Mouse (Mus musculus): ENCODE results near the gene Cnot1. TPM values are rescaled to one million over a fixed set of nuclear protein-coding genes. Genes with fewer than 3 reads are reported as not detected.

Cnot1 gene
- polyA plus RNA-seq, 1 experiment from 2014 or later: 128 TPM

DNA sequence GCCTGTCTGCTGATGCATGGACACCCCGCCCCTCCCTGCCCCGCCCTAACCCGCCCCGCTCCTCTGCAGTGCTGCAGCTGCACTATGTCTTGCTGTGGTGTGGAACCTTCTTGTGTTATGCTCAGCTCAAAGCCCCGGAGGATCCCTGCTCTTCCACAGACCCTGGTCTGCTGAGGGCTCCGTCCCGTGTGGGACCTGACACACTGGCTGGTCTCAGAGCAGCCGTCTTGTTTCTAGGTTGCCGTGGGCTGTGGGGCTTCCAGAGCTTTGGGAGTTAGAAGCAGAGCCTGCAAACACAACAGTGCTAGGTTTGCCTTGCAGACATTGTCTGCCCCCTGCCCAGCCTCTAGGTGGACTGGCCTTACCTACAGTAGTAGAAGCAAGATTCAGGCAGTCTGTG lies 94.9 kb downstream of the Cnot1 start:
- H3K9ac ChIP-seq (ENCODE audit: low read depth, low read length): no peak overlapping the region
- no peak overlapping the region for H3K27ac ChIP-seq (ENCODE audit: low read depth, low read length)
- H3K27me3 ChIP-seq (ENCODE audit: control insufficient read depth, insufficient read depth, low read length): no peaks in the 10 kb centered on the region
- H3K36me3 ChIP-seq (ENCODE audit: control insufficient read depth, insufficient read depth, low read length): peaks cover 5% of the 10 kb centered on the region
- no peaks in the 10 kb centered on the region for H3K9me3 ChIP-seq (ENCODE audit: control insufficient read depth, low read length)
- no peak for ATAC-seq (ENCODE audit: low FRiP score, low TSS enrichment)
- H3K4me2 ChIP-seq (replicated peaks; ENCODE audit: low read depth, low read length): no peak overlapping the region
- H3K4me1 ChIP-seq (ENCODE audit: control insufficient read depth, insufficient read depth, low read length): peaks cover 7% of the 10 kb centered on the region; the same call in 1 of the 2 replicates
- 85% methylated on average over 9 of the region's 9 CpGs for WGBS
- H3K4me3 ChIP-seq (ENCODE audit: low read length): no peak overlapping the region

DNA sequence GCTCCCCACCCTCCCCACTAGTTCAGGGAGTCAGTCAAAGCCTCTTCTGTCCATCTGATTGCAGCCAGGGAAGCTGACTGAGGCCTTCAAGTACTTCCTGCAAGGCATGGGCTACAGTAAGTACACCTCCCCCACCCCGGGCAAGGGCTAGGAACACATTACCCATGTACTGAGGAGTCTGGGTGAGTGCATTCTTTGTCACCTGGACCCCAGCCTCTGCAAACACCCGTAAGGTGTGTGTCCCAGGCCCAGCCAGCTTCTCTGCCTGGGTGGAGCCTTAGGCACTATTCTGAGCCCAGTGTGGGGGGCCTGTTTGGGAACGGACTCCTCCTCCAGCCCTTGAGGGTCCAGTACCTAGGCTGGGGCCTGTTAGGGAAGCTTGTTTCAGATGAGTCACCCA lies 96.2 kb downstream of the Cnot1 start:
- WGBS: 62% methylated on average over 3 of the region's 3 CpGs
- H3K27ac ChIP-seq (ENCODE audit: low read depth, low read length): no peak overlapping the region
- ATAC-seq (ENCODE audit: low FRiP score, low TSS enrichment): no peak

DNA sequence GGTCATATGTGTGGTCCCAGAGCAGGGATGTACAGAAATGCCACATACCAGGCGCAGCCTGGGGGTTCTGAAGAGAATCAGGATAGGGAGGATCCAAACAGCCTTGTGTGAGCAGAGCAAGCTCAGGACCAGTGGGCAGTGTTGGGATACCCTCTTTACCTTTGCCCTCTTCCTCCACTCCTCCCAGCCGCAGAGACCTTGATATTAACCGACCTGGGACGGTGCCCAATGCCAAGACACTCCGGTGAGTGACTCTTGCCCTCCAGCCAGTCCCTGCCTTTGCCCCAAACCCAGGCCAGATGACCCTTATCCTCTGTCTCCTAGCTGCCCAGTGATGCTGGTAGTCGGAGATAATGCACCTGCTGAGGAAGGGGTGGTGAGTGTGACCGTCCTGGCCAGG lies 97.7 kb downstream of the Cnot1 start:
- Histone ChIP-seq H3K4me1 (ENCODE audit: control insufficient read depth, insufficient read depth, low read length) (no peaks in the 10 kb centered on the region), H3K27ac (ENCODE audit: low read depth, low read length) (no peak overlapping the region), H3K9ac (ENCODE audit: low read depth, low read length) (no peak overlapping the region), H3K27me3 (ENCODE audit: control insufficient read depth, insufficient read depth, low read length) (no peaks in the 10 kb centered on the region), H3K4me2 (replicated peaks; ENCODE audit: low read depth, low read length) (no peak overlapping the region), H3K36me3 (ENCODE audit: control insufficient read depth, insufficient read depth, low read length) (no peaks in the 10 kb centered on the region), H3K4me3 (ENCODE audit: low read length) (no peak overlapping the region), H3K9me3 (ENCODE audit: control insufficient read depth, low read length) (no peaks in the 10 kb centered on the region)
- WGBS: 78% methylated on average over 7 of the region's 7 CpGs
- no peak for ATAC-seq (ENCODE audit: low FRiP score, low TSS enrichment)

More for the DNA sequence above, 96.2 kb downstream of the Cnot1 start:
- Histone ChIP-seq H3K27me3 (ENCODE audit: control insufficient read depth, insufficient read depth, low read length) (no peaks in the 10 kb centered on the region), H3K4me2 (replicated peaks; ENCODE audit: low read depth, low read length) (no peak overlapping the region), H3K4me1 (ENCODE audit: control insufficient read depth, insufficient read depth, low read length) (no peaks in the 10 kb centered on the region), H3K9me3 (ENCODE audit: control insufficient read depth, low read length) (no peaks in the 10 kb centered on the region), H3K9ac (ENCODE audit: low read depth, low read length) (no peak overlapping the region), H3K4me3 (ENCODE audit: low read length) (no peak overlapping the region), H3K36me3 (ENCODE audit: control insufficient read depth, insufficient read depth, low read length) (no peaks in the 10 kb centered on the region)

DNA sequence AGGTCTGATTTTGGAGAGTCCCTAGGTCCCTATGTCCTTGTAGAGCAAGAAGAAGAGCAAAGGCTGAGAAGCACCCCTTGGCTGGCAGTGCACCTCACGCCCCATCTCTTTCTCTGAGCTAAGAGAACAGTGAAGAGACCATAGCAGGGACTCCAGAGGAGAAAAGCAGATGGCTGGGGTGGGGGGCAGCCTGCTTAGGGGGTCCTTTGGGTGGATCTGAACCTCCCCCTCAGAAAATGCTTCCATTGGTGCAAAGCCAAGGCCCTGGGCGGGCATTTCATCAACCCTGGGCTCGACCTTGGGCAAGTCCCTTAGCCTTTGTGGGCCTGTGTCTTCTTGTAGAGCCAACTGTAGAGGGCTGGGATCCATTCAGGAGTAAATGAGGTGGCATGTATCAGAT lies 102.7 kb downstream of the Cnot1 start:
- Histone ChIP-seq H3K27me3 (ENCODE audit: control insufficient read depth, insufficient read depth, low read length) (no peaks in the 10 kb centered on the region), H3K9ac (ENCODE audit: low read depth, low read length) (no peak overlapping the region), H3K4me1 (ENCODE audit: control insufficient read depth, insufficient read depth, low read length) (peaks cover 8% of the 10 kb centered on the region; the same call in 1 of the 2 replicates), H3K4me2 (replicated peaks; ENCODE audit: low read depth, low read length) (no peak overlapping the region), H3K9me3 (ENCODE audit: control insufficient read depth, low read length) (no peaks in the 10 kb centered on the region), H3K4me3 (ENCODE audit: low read length) (no peak overlapping the region), H3K36me3 (ENCODE audit: control insufficient read depth, insufficient read depth, low read length) (no peaks in the 10 kb centered on the region), H3K27ac (ENCODE audit: low read depth, low read length) (no peak overlapping the region)
- ATAC-seq (ENCODE audit: low FRiP score, low TSS enrichment): no peak
- WGBS: 91% methylated on average over 3 of the region's 3 CpGs

DNA sequence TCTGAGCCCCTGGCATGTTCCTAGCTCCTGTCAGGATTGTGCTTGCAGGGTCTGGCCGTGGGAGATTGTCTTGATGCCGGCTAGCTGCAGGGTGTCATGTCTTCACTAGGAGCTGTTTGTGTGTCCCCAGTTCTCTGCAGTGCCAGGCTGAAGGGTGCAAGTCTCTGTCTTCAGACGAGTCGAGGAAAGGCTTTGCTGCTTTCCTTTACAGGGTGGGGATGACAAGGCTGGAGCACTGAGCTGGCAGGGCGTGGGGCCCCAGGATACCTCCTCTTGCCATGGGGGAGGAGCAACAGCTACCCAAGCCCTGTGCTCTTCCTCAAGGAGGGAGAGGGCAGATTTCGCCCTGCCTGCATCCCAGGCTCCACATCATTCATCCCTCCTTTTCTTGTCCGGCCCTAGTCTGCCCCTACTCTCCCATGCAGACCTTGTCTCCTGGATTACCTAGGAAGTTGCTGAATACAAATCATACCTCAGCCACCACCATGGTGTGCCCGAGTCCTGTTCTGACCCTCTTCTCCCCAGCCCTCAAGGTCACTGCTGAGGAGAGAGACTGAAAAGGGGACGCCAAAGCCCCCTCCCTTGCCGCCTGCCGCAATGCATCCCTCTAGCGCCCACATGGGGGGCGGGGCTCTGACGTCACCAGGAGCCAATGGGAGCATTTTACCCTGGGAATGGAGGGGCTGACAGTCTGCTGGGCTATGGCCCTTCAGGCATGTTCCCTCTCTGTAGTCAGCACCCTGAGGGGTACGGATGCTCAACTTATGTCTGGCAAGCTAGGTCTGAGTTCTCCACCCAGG lies 103.6 kb downstream of the Cnot1 start:
- WGBS: 3% methylated on average over 15 of the region's 15 CpGs
- no peak overlapping the region for H3K27ac ChIP-seq (ENCODE audit: low read depth, low read length)

DNA sequence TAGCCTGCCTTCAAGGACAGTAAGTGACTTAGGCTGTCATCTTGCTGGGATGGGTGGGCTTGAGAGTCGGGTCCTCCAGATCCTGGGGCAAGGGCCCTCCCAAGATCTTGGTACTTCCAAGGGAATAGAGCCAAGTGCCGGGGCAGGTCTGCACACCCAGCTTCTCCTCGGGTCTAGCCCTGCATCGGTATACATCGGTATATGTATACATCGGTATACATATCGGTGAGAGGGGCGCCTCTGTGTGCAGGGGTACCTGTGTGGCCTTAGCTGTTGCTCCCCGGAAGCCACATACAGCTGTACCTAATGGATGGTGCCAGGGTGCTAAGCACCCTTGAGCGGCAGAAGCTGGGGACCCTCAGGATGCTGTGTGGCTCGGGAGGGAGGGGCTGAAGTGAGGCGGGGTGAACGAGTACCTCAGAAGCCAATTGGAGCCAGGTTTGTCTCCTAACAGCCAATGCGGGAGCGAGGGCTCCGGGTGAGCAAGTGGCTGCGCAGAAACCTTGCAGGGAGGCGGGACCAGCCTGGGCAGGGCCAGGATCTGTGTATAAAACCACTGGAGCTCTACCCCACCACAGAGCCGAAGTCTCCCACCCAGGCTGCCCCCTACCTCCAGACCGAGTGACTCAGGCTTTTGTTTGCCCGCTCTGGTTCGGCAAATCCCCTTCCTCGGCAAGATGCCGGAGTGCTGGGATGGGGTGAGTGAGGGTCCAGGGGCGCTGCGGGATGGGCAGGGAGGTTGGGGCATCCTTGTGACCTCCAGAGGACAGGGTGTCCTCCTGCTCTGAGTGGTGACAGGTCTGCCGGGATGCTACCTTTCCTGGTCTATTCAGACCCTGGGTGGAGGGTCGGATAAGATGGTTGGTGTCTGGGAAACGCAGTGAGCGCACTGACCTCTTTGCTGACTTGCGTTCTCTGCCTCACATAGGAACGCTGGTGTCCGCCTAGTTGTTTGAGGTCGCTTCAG lies 104.5 kb downstream of the Cnot1 start:
- H3K27ac ChIP-seq (ENCODE audit: low read depth, low read length): no peak overlapping the region
- WGBS: 4% methylated on average over 34 of the region's 34 CpGs
- peak overlapping the region; percentile 60; the same call in 1 of the 2 replicates for H3K9ac ChIP-seq (ENCODE audit: low read depth, low read length)
- H3K4me3 ChIP-seq (ENCODE audit: low read length): peak overlapping the region; percentile 63
- no peaks in the 10 kb centered on the region for H3K36me3 ChIP-seq (ENCODE audit: control insufficient read depth, insufficient read depth, low read length)
- H3K4me1 ChIP-seq (ENCODE audit: control insufficient read depth, insufficient read depth, low read length): peaks cover 8% of the 10 kb centered on the region; the same call in 1 of the 2 replicates
- ATAC-seq (ENCODE audit: low FRiP score, low TSS enrichment): peak; percentile 95
- H3K9me3 ChIP-seq (ENCODE audit: control insufficient read depth, low read length): no peaks in the 10 kb centered on the region
- H3K27me3 ChIP-seq (ENCODE audit: control insufficient read depth, insufficient read depth, low read length): 0 out of 2 replicates have a peak, but pooled peaks cover 1% of the 10 kb centered on the region
- peak overlapping the region; percentile 98 for H3K4me2 ChIP-seq (replicated peaks; ENCODE audit: low read depth, low read length)

More for the DNA sequence above, 103.6 kb downstream of the Cnot1 start:
- Histone ChIP-seq H3K4me1 (ENCODE audit: control insufficient read depth, insufficient read depth, low read length) (peaks cover 8% of the 10 kb centered on the region; the same call in 1 of the 2 replicates), H3K4me2 (replicated peaks; ENCODE audit: low read depth, low read length) (peak overlapping the region; percentile 98), H3K9ac (ENCODE audit: low read depth, low read length) (peak overlapping the region; percentile 60; the same call in 1 of the 2 replicates), H3K36me3 (ENCODE audit: control insufficient read depth, insufficient read depth, low read length) (no peaks in the 10 kb centered on the region), H3K4me3 (ENCODE audit: low read length) (peak overlapping the region; percentile 63), H3K9me3 (ENCODE audit: control insufficient read depth, low read length) (no peaks in the 10 kb centered on the region), H3K27me3 (ENCODE audit: control insufficient read depth, insufficient read depth, low read length) (no peaks in the 10 kb centered on the region)
- peak; percentile 28 for ATAC-seq (ENCODE audit: low FRiP score, low TSS enrichment)

DNA sequence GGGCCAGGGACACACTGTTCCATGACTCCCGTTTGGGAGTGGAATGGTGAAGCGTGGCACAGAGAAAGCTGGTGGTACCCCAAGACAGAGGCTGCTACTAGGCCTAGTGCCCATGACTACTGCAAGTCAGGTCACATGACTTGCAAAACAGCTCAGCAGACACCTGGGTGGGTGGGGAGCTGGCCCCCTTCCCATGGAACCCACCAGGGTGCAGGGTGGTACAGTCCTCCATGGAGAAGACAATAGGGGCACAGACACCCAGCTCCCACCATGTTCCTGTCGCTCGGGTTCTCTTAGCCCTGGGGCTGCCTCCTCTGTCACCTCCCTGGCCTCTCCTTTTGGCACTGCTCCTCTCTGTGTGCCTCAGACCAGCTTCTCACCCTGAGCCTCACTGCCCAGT lies 105.5 kb downstream of the Cnot1 start:
- Histone ChIP-seq H3K27me3 (ENCODE audit: control insufficient read depth, insufficient read depth, low read length) (0 out of 2 replicates have a peak, but pooled peaks cover 6% of the 10 kb centered on the region), H3K27ac (ENCODE audit: low read depth, low read length) (no peak overlapping the region), H3K36me3 (ENCODE audit: control insufficient read depth, insufficient read depth, low read length) (no peaks in the 10 kb centered on the region), H3K9ac (ENCODE audit: low read depth, low read length) (no peak overlapping the region), H3K4me2 (replicated peaks; ENCODE audit: low read depth, low read length) (no peak overlapping the region), H3K4me1 (ENCODE audit: control insufficient read depth, insufficient read depth, low read length) (peaks cover 8% of the 10 kb centered on the region; the same call in 1 of the 2 replicates), H3K4me3 (ENCODE audit: low read length) (no peak overlapping the region), H3K9me3 (ENCODE audit: control insufficient read depth, low read length) (no peaks in the 10 kb centered on the region)
- ATAC-seq (ENCODE audit: low FRiP score, low TSS enrichment): no peak
- WGBS: 70% methylated on average over 4 of the region's 4 CpGs

DNA sequence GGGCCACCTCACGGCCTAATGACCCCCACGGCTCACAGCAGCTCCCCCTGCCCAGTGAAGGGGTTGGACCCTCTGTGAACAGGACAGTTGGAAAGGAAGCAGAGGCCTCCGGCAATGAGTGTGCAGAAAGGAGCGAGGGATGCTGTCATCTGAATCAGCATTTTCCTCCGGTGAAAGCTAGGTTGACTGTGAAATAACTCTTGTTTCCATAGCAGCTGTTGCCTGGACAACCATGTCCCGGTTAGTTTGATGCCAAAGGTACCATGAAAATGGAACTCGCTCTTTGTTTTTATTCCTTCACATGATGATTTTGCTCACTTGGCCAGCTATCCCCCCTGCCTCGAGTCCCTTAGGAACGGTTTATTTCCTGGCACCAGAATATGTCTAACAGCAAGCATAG lies 107.0 kb downstream of the Cnot1 start:
- WGBS: 65% methylated on average over 9 of the region's 9 CpGs
- Histone ChIP-seq H3K27me3 (ENCODE audit: control insufficient read depth, insufficient read depth, low read length) (peaks cover 11% of the 10 kb centered on the region), H3K9me3 (ENCODE audit: control insufficient read depth, low read length) (no peaks in the 10 kb centered on the region), H3K9ac (ENCODE audit: low read depth, low read length) (no peak overlapping the region), H3K4me1 (ENCODE audit: control insufficient read depth, insufficient read depth, low read length) (peaks cover 8% of the 10 kb centered on the region; the same call in 1 of the 2 replicates), H3K4me3 (ENCODE audit: low read length) (no peak overlapping the region), H3K36me3 (ENCODE audit: control insufficient read depth, insufficient read depth, low read length) (no peaks in the 10 kb centered on the region), H3K4me2 (replicated peaks; ENCODE audit: low read depth, low read length) (no peak overlapping the region), H3K27ac (ENCODE audit: low read depth, low read length) (no peak overlapping the region)
- no peak for ATAC-seq (ENCODE audit: low FRiP score, low TSS enrichment)
